Mouse (Mus musculus) midbrain, embryonic 16.5 days (tissue): ENCODE results near the gene Dao. TPM values are rescaled to one million over a fixed set of nuclear protein-coding genes. Genes with fewer than 3 reads are reported as not detected.

ENCODE experiments used
- ATAC-seq: fragments of 200-750 bp; cut with Nextera tagmentation; 2 replicates; pipeline ENCODE4 v1.8.0; 2017; ENCODE audit warnings: moderate TSS enrichment
- H3K27ac ChIP-seq: fragments of 300-500 bp; sonication (generic); 2 replicates; pipeline ENCODE4 v1.5.1; 2014; ENCODE audit warnings: mild to moderate bottlenecking, low read length, mixed read lengths
- H3K27me3 ChIP-seq: fragments of 300-500 bp; sonication (generic); 2 replicates; pipeline ENCODE4 v1.6.1; 2014; ENCODE audit warnings: low read depth, low read length, mixed read lengths; ENCODE audit not compliant: control insufficient read depth, insufficient read depth
- H3K36me3 ChIP-seq: fragments of 300-500 bp; sonication (generic); 2 replicates; pipeline ENCODE4 v1.6.1; 2014; ENCODE audit warnings: mild to moderate bottlenecking, low read length, moderate library complexity, mixed read lengths; ENCODE audit not compliant: control insufficient read depth, insufficient read depth
- H3K4me1 ChIP-seq: fragments of 300-500 bp; sonication (generic); 2 replicates; pipeline ENCODE4 v1.6.1; 2014; ENCODE audit warnings: mild to moderate bottlenecking, low read length, mixed read lengths; ENCODE audit not compliant: control insufficient read depth, insufficient read depth
- H3K4me2 ChIP-seq: fragments of 300-500 bp; sonication (generic); 2 replicates; pipeline ENCODE4 v1.6.1; 2014; ENCODE audit warnings: mild to moderate bottlenecking, low read length, mixed read lengths
- H3K4me3 ChIP-seq: fragments of 300-500 bp; sonication (generic); 2 replicates; pipeline ENCODE4 v1.5.1; 2014; ENCODE audit warnings: low read depth, mild to moderate bottlenecking, low read length, moderate library complexity, mixed read lengths
- H3K9ac ChIP-seq: fragments of 300-500 bp; sonication (generic); 2 replicates; pipeline ENCODE4 v1.6.1; 2014; ENCODE audit warnings: low read depth, low read length, mixed read lengths
- H3K9me3 ChIP-seq: fragments of 300-500 bp; sonication (generic); replicated peaks from 2 replicates; pipeline ENCODE4 v1.6.1; 2014; ENCODE audit warnings: mild to moderate bottlenecking, low read length, mixed read lengths; ENCODE audit not compliant: control insufficient read depth, poor library complexity, severe bottlenecking
- WGBS: fragments of 180-500 bp; shearing (Covaris S2); extraction: QIAGEN DNeasy Blood & Tissue Kit; methylation state at CpG from one replicate; pipeline ENCODE4 v1.1.7; 2014; 5-methylcytosine and 5-hydroxymethylcytosine counted together
- polyA plus RNA-seq: library from polyadenylated mRNA; unstranded; fragments of >200 nt; fragmentation: Nextera tagmentation; extraction: Ambion mirVana; gene quantifications from 2 replicates; pipeline ENCODE4 v1.2.1, GENCODE M21; 2015

Dao gene
- polyA plus RNA-seq, 1 experiment from 2014 or later: not detected

DNA sequence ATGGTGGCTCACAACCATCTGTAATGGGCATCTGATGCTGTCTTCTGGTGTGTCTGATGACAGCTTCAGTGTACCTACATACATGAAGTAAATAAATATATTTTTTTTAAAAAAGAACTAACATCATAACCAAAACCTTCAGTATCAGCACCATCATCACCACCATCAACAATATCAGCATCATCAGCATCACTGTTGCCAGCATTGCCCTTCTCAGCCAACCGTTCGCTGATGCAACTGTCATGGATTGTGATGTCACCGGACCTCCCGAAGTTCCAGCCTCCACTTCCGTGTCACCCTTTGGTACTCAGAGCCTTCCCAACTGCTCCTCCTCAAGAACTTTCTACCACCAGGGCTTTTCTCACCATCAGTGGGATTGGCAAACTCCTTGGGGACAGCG lies 61.7 kb downstream of the Dao start, which contains the start of gene Usp30:
Gene Usp30, plus strand, starts transcription at position 301 of the 400 bp plus-strand sequence.
- peaks cover 13% of the 10 kb centered on the region; the same call in 1 of the 2 replicates for H3K36me3 ChIP-seq
- H3K4me1 ChIP-seq: no peaks in the 10 kb centered on the region
- WGBS: 92% methylated on average over 6 of the region's 6 CpGs
- H3K9ac ChIP-seq: no peak within 1 kb of the TSS
- H3K27me3 ChIP-seq: no peaks in the 10 kb centered on the region
- H3K9me3 ChIP-seq: no peaks in the 10 kb centered on the region
- H3K4me3 ChIP-seq: no peak within 1 kb of the TSS
- no peak within 1 kb of the TSS for H3K4me2 ChIP-seq
- no peak within 1 kb of the TSS for H3K27ac ChIP-seq
- no peak for ATAC-seq

- Histone ChIP-seq H3K4me2 (no peak overlapping the region), H3K9me3 (no peaks in the 10 kb centered on the region)
Observed at GRCm38 (mm10) chr5:114066601-114067000, 63.1 kb downstream of the Dao start.

GRCm38 (mm10) chr5:114067543-114067942 lies 64.0 kb downstream of the Dao start:
- H3K27ac ChIP-seq: no peak overlapping the region
- ATAC-seq: no peak
- H3K9me3 ChIP-seq: no peaks in the 10 kb centered on the region
- peaks cover 8% of the 10 kb centered on the region; the same call in 1 of the 2 replicates for H3K36me3 ChIP-seq
- no peak overlapping the region for H3K4me3 ChIP-seq
- H3K4me1 ChIP-seq: no peaks in the 10 kb centered on the region
- no peak overlapping the region for H3K4me2 ChIP-seq
- H3K27me3 ChIP-seq: no peaks in the 10 kb centered on the region
- WGBS: 86% methylated on average over 9 of the region's 9 CpGs
- H3K9ac ChIP-seq: no peak overlapping the region

More at GRCm38 (mm10) chr5:114066601-114067000, 63.1 kb downstream of the Dao start:
- H3K4me1 ChIP-seq: no peaks in the 10 kb centered on the region
- no peak overlapping the region for H3K27ac ChIP-seq
- H3K36me3 ChIP-seq: peaks cover 9% of the 10 kb centered on the region; the same call in 1 of the 2 replicates
- H3K4me3 ChIP-seq: no peak overlapping the region
- no peaks in the 10 kb centered on the region for H3K27me3 ChIP-seq
- 48% methylated on average over 6 of the region's 6 CpGs for WGBS
- no peak overlapping the region for H3K9ac ChIP-seq
- ATAC-seq: no peak

DNA sequence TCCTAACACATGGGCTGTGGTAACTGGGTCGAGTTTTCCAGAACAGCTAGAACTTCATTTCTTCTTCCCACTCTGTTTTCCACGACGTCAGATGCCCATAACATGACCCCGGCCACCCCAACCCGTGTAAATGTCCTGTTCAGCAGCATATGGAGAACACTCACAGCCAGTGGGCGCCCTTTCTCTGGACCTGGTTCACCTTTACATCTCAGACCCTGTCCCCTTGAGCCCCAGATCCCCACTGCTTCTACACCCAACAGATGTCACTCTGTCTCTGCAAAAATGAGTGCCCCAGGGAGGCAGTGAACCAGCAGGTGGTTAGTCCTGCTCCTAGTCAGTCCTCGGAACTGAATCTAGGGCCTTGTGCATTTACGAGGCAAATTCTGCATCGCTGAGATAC lies 64.5 kb downstream of the Dao start:
- no peak overlapping the region for H3K9ac ChIP-seq
- WGBS: 83% methylated on average over 9 of the region's 9 CpGs
- peaks cover 3% of the 10 kb centered on the region; the same call in 1 of the 2 replicates for H3K36me3 ChIP-seq
- no peaks in the 10 kb centered on the region for H3K4me1 ChIP-seq
- H3K27ac ChIP-seq: no peak overlapping the region
- H3K9me3 ChIP-seq: no peaks in the 10 kb centered on the region
- no peaks in the 10 kb centered on the region for H3K27me3 ChIP-seq
- no peak overlapping the region for H3K4me2 ChIP-seq
- H3K4me3 ChIP-seq: no peak overlapping the region
- no peak for ATAC-seq

GRCm38 (mm10) chr5:114070858-114071257 lies 67.4 kb downstream of the Dao start:
- H3K4me3 ChIP-seq: no peak overlapping the region
- no peaks in the 10 kb centered on the region for H3K9me3 ChIP-seq
- no peak for ATAC-seq
- 95% methylated on average over 4 of the region's 4 CpGs for WGBS
- H3K36me3 ChIP-seq: no peaks in the 10 kb centered on the region
- H3K4me2 ChIP-seq: no peak overlapping the region
- no peaks in the 10 kb centered on the region for H3K27me3 ChIP-seq
- no peaks in the 10 kb centered on the region for H3K4me1 ChIP-seq
- H3K27ac ChIP-seq: no peak overlapping the region
- no peak overlapping the region for H3K9ac ChIP-seq

GRCm38 (mm10) chr5:114072262-114072661 lies 68.8 kb downstream of the Dao start:
- no peak overlapping the region for H3K4me3 ChIP-seq
- peaks cover 4% of the 10 kb centered on the region; the same call in 1 of the 2 replicates for H3K4me1 ChIP-seq
- H3K27me3 ChIP-seq: no peaks in the 10 kb centered on the region
- no peak for ATAC-seq
- H3K9ac ChIP-seq: no peak overlapping the region
- no peaks in the 10 kb centered on the region for H3K36me3 ChIP-seq
- WGBS: 39% methylated on average over 2 of the region's 2 CpGs
- H3K27ac ChIP-seq: no peak overlapping the region
- no peak overlapping the region for H3K4me2 ChIP-seq
- no peaks in the 10 kb centered on the region for H3K9me3 ChIP-seq

Other genes starting within 250 kb of the Dao start
- 39.8 and 47.5 TPM in 2 replicates for gene Sart3, start 231.2 kb upstream of the Dao start, polyA plus RNA-seq
- gene Iscu, start 231.0 kb upstream of the Dao start, polyA plus RNA-seq: 77.8 and 84.5 TPM in 2 replicates
- gene Tmem119, start 203.2 kb upstream of the Dao start, polyA plus RNA-seq: 4.8 and 5.0 TPM in 2 replicates
- 1.6 and 2.0 TPM in 2 replicates for gene Selplg, start 171.1 kb upstream of the Dao start, polyA plus RNA-seq
- 201 and 209 TPM in 2 replicates for gene Coro1c, start 94.9 kb upstream of the Dao start, polyA plus RNA-seq
- gene Ssh1, start 9.8 kb upstream of the Dao start, polyA plus RNA-seq: 9.4 and 13.7 TPM in 2 replicates
- 19.9 and 22.7 TPM in 2 replicates for gene Usp30, start 61.8 kb downstream of the Dao start, polyA plus RNA-seq
- gene Svop, start 87.9 kb downstream of the Dao start, polyA plus RNA-seq: 111 and 113 TPM in 2 replicates
- 5.1 and 5.8 TPM in 2 replicates for gene Alkbh2, start 124.5 kb downstream of the Dao start, polyA plus RNA-seq
- 8.2 and 9.1 TPM in 2 replicates for gene Ung, start 126.7 kb downstream of the Dao start, polyA plus RNA-seq
- 5.1 and 5.2 TPM in 2 replicates for gene Acacb, start 142.8 kb downstream of the Dao start, polyA plus RNA-seq